In the genomic region with DNA sequence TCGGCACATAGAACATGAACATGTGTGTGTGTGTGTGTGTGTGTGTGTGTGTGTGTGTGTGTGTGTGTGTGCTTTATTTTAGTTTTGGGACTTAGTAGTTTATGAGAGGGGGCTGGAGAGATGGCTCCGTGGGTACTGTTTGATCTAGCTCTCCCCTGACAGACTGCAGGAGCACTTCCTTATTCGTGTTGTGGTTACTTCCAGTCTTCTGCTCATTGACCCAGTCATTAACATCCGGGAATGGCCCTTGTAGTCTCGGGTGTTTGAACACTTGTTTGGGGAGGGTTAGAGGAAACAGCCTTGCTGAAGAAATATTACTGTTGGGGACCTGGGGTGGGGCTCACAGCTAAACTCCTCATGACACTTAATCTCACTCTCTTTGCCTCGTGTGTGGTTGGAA, we compare ENCODE assay signal across 25 mouse cellular contexts. TPM values are rescaled to one million over a fixed set of nuclear protein-coding genes. Genes with fewer than 3 reads are reported as not detected.
DNase-seq lines count a peak whose midpoint lies in the region; ATAC-seq and TF ChIP-seq lines count a peak whose summit lies in the region.
"Had no signal": no experiment of that assay in that cellular context is flagged by ENCODE, and none has a peak within 500 bp of the region (broad histone marks: within the 10 kb centered on the region; RNA-seq: fewer than 3 reads in every experiment).

No protein-coding gene starts in this region.

- H3K27me3 ChIP-seq in kidney, embryonic 15.5 days, result no peaks in the 10 kb centered on the region
- no peaks in the 10 kb centered on the region for H3K27me3 ChIP-seq in stomach, postnatal 0 days (ENCODE audit: control insufficient read depth, insufficient read depth, low read length)
- H3K27me3 ChIP-seq: hindbrain, embryonic 13.5 days; limb, embryonic 13.5 days; lung, embryonic 15.5 days; midbrain, embryonic 12.5 days; neural tube, embryonic 12.5 days; Patski had no signal

- 28% methylated on average over 6 of the region's 6 CpGs for WGBS in kidney, embryonic 15.5 days
- WGBS in stomach, postnatal 0 days, result 57% methylated on average over 6 of the region's 6 CpGs

- H3K9me3 ChIP-seq in kidney, embryonic 15.5 days (replicated peaks), result no peaks in the 10 kb centered on the region
- H3K9me3 ChIP-seq in stomach, postnatal 0 days (ENCODE audit: control insufficient read depth, low read length), result no peaks in the 10 kb centered on the region
- H3K9me3 ChIP-seq: hindbrain, embryonic 13.5 days; limb, embryonic 13.5 days; lung, embryonic 15.5 days; midbrain, embryonic 12.5 days; neural tube, embryonic 12.5 days had no signal

- H3K27ac ChIP-seq in kidney, embryonic 15.5 days, result 0 out of 2 replicates have a peak overlapping the region, but pooled peaks have one; percentile 14
- no peak overlapping the region for H3K27ac ChIP-seq in stomach, postnatal 0 days (replicated peaks)
- H3K27ac ChIP-seq: hindbrain, embryonic 13.5 days; limb, embryonic 13.5 days; liver, embryonic 14.5 days; macrophage; midbrain, embryonic 12.5 days; neural tube, embryonic 12.5 days had no signal

- TF ChIP-seq CTCF in stomach, postnatal 0 days (IDR thresholded peaks at IDR 0.05; ENCODE audit: low read depth), result no peak

- H3K4me1 ChIP-seq in kidney, embryonic 15.5 days, result peaks cover 56% of the 10 kb centered on the region
- H3K4me1 ChIP-seq in stomach, postnatal 0 days (replicated peaks; ENCODE audit: control insufficient read depth, insufficient read depth), result 0 out of 2 replicates have a peak, but pooled peaks cover 4% of the 10 kb centered on the region

- DNase-seq in kidney, postnatal 14 days, result no peak
- peak; percentile 43 for DNase-seq in 416B (ENCODE audit: low read depth)
- peak; percentile 27 for DNase-seq in MEL-GATA-1-ER (ENCODE audit: extremely low read depth, low read depth)
- no peak for DNase-seq in stomach, postnatal 0 days (ENCODE audit: low spot score)
- DNase-seq in heart, adult 8-10 months (ENCODE audit: low spot score), result no peak
- DNase-seq: adrenal gland, postnatal 14 days; cerebellum, adult 11-12 months; forebrain, postnatal 0 days; kidney, adult 9 months; kidney, postnatal 25 days; right cerebral cortex, postnatal 4 days; thymus, postnatal 4 days had no signal

- H3K9ac ChIP-seq in kidney, embryonic 15.5 days, result no peak overlapping the region
- no peak overlapping the region for H3K9ac ChIP-seq in stomach, postnatal 0 days (ENCODE audit: low read length)
- H3K9ac ChIP-seq: forebrain, postnatal 0 days; hindbrain, embryonic 13.5 days; limb, embryonic 13.5 days; liver, embryonic 14.5 days; lung, embryonic 15.5 days; midbrain, embryonic 12.5 days; neural tube, embryonic 12.5 days had no signal

- no peak overlapping the region for H3K4me3 ChIP-seq in kidney, embryonic 15.5 days (replicated peaks)
- H3K4me3 ChIP-seq in stomach, postnatal 0 days (ENCODE audit: low read depth, low read length), result no peak overlapping the region
- H3K4me3 ChIP-seq: erythroblast, embryonic 14.5 days; hindbrain, embryonic 13.5 days; limb, embryonic 13.5 days; lung, embryonic 15.5 days; midbrain, embryonic 12.5 days; myocyte; neural tube, embryonic 12.5 days had no signal

- ATAC-seq in kidney, embryonic 15.5 days (replicated peaks; ENCODE audit: low FRiP score), result no peak
- ATAC-seq in megakaryocyte, adult 5-6 weeks (ENCODE audit: poor library complexity, severe bottlenecking), result peak; percentile 76
- no peak for ATAC-seq in stomach, postnatal 0 days (ENCODE audit: low FRiP score, low TSS enrichment)
- ATAC-seq: forebrain, postnatal 0 days; intestine, postnatal 0 days; Patski had no signal

- no peak overlapping the region for H3K4me2 ChIP-seq in kidney, embryonic 15.5 days
- H3K4me2 ChIP-seq in stomach, postnatal 0 days (replicated peaks; ENCODE audit: low read depth), result no peak overlapping the region
- H3K4me2 ChIP-seq: hindbrain, embryonic 13.5 days; limb, embryonic 13.5 days; lung, embryonic 15.5 days; midbrain, embryonic 12.5 days; neural tube, embryonic 12.5 days had no signal

- peaks cover 6% of the 10 kb centered on the region for H3K36me3 ChIP-seq in kidney, embryonic 15.5 days
- H3K36me3 ChIP-seq in stomach, postnatal 0 days (ENCODE audit: control insufficient read depth, insufficient read depth, low read length), result no peaks in the 10 kb centered on the region
- H3K36me3 ChIP-seq: hindbrain, embryonic 13.5 days; lung, embryonic 15.5 days; midbrain, embryonic 12.5 days; neural tube, embryonic 12.5 days had no signal

- TF ChIP-seq EP300 in stomach, postnatal 0 days (optimal IDR thresholded peaks at IDR 0.05), result no peak

RNA-seq across cellular contexts. Expression of a gene that starts 52.4 kb away (rescaled TPM):
- polyA plus RNA-seq in kidney, embryonic 15.5 days (2015; fragmentation: Nextera tagmentation; extraction: Ambion mirVana), result 36.4 and 46.2 TPM in 2 replicates
- 17.0 and 22.8 TPM in 2 replicates for total RNA-seq in megakaryocyte, adult 5-6 weeks (2015)
- total RNA-seq in megakaryocyte, adult 5-6 weeks (2017), result 69.9 and 92.7 TPM in 2 replicates
- 55.0 and 61.3 TPM in 2 replicates for polyA plus RNA-seq in stomach, postnatal 0 days (2015; fragmentation: Nextera tagmentation; extraction: Ambion mirVana)
- under 1 TPM in 3 of 4 experiments, not detected in 1; 0.26 to 0.73 (median 0.50) TPM for total RNA-seq in heart, adult 8-10 months (2022)
- polyA plus RNA-seq: erythroblast, embryonic 14.5 days had no signal

Comparison
In these comparisons a context has a peak if more than half of its experiments do, and no peak if none do; other contexts are left out.
1. DNase-seq: peak in 416B (single experiment) and MEL-GATA-1-ER (single experiment); none in kidney, postnatal 14 days (single experiment), stomach, postnatal 0 days (single experiment) and heart, adult 8-10 months (single experiment).
2. RNA of a gene that starts 52.4 kb away (total RNA-seq): 17.0 to 92.7 TPM in megakaryocyte, adult 5-6 weeks; 0.26 to 0.73 TPM in heart, adult 8-10 months; every median in the first group is over 10 times any median in the second.